Mouse (Mus musculus): ENCODE results near the gene Uck2. TPM values are rescaled to one million over a fixed set of nuclear protein-coding genes. Genes with fewer than 3 reads are reported as not detected.

Gene Uck2
- polyA plus RNA-seq, 1 experiment from 2014 or later, result 10.8 TPM

GRCm38 (mm10) chr1:167249252-167249651 lies 35.9 kb downstream of the Uck2 start:
- no peak overlapping the region for H3K4me3 ChIP-seq (ENCODE audit: low read depth, low read length)
- H3K27me3 ChIP-seq (replicated peaks; ENCODE audit: control insufficient read depth, insufficient read depth, low read length), result no peaks in the 10 kb centered on the region
- WGBS, result 78% methylated on average over 19 of the region's 19 CpGs
- H3K36me3 ChIP-seq (ENCODE audit: control insufficient read depth, insufficient read depth), result no peaks in the 10 kb centered on the region
- no peaks in the 10 kb centered on the region for H3K4me1 ChIP-seq (replicated peaks; ENCODE audit: control insufficient read depth, insufficient read depth, low read length)
- H3K9me3 ChIP-seq (ENCODE audit: control insufficient read depth), result no peaks in the 10 kb centered on the region
- ATAC-seq, result no peak
- no peak overlapping the region for H3K27ac ChIP-seq (ENCODE audit: low read depth, low read length)
- no peak for TF ChIP-seq CTCF (IDR thresholded peaks at IDR 0.05; ENCODE audit: low read depth)
- no peak overlapping the region for H3K9ac ChIP-seq (ENCODE audit: low read depth, low read length)
- H3K4me2 ChIP-seq (replicated peaks; ENCODE audit: low read depth), result 0 out of 2 replicates have a peak overlapping the region, but pooled peaks have one; percentile 13

- H3K36me3 ChIP-seq (ENCODE audit: control insufficient read depth, insufficient read depth), result no peaks in the 10 kb centered on the region
- no peak overlapping the region for H3K4me2 ChIP-seq (replicated peaks; ENCODE audit: low read depth)
- H3K27ac ChIP-seq (ENCODE audit: low read depth, low read length), result no peak overlapping the region
- no peaks in the 10 kb centered on the region for H3K4me1 ChIP-seq (replicated peaks; ENCODE audit: control insufficient read depth, insufficient read depth, low read length)
- H3K9me3 ChIP-seq (ENCODE audit: control insufficient read depth), result no peaks in the 10 kb centered on the region
- ATAC-seq, result no peak
- TF ChIP-seq CTCF (IDR thresholded peaks at IDR 0.05; ENCODE audit: low read depth), result no peak
- 83% methylated on average over 9 of the region's 9 CpGs for WGBS
- H3K9ac ChIP-seq (ENCODE audit: low read depth, low read length), result no peak overlapping the region
- no peaks in the 10 kb centered on the region for H3K27me3 ChIP-seq (replicated peaks; ENCODE audit: control insufficient read depth, insufficient read depth, low read length)
- no peak overlapping the region for H3K4me3 ChIP-seq (ENCODE audit: low read depth, low read length)
These were observed 37.2 kb downstream of the Uck2 start for GRCm38 (mm10) chr1:167247886-167248285.

- ATAC-seq, result peak; percentile 47; the same call in 1 of the 2 replicates
- 32% methylated on average over 8 of the region's 8 CpGs for WGBS
- Histone ChIP-seq H3K4me2 (replicated peaks; ENCODE audit: low read depth) (no peak overlapping the region), H3K4me3 (ENCODE audit: low read depth, low read length) (no peak overlapping the region), H3K4me1 (replicated peaks; ENCODE audit: control insufficient read depth, insufficient read depth, low read length) (no peaks in the 10 kb centered on the region), H3K9me3 (ENCODE audit: control insufficient read depth) (no peaks in the 10 kb centered on the region), H3K9ac (ENCODE audit: low read depth, low read length) (no peak overlapping the region), H3K27me3 (replicated peaks; ENCODE audit: control insufficient read depth, insufficient read depth, low read length) (no peaks in the 10 kb centered on the region), H3K36me3 (ENCODE audit: control insufficient read depth, insufficient read depth) (no peaks in the 10 kb centered on the region), H3K27ac (ENCODE audit: low read depth, low read length) (no peak overlapping the region)
- TF ChIP-seq CTCF (IDR thresholded peaks at IDR 0.05; ENCODE audit: low read depth), result no peak
These were observed 38.1 kb downstream of the Uck2 start for GRCm38 (mm10) chr1:167246976-167247375.

GRCm38 (mm10) chr1:167246275-167246674 lies 38.8 kb downstream of the Uck2 start:
- no peaks in the 10 kb centered on the region for H3K4me1 ChIP-seq (replicated peaks; ENCODE audit: control insufficient read depth, insufficient read depth, low read length)
- no peak for ATAC-seq
- WGBS, result 76% methylated on average over 9 of the region's 9 CpGs

GRCm38 (mm10) chr1:167245180-167245641 lies 39.9 kb downstream of the Uck2 start:
- 62% methylated on average over 9 of the region's 9 CpGs for WGBS
- no peaks in the 10 kb centered on the region for H3K36me3 ChIP-seq (ENCODE audit: control insufficient read depth, insufficient read depth)
- no peak overlapping the region for H3K9ac ChIP-seq (ENCODE audit: low read depth, low read length)
- no peak overlapping the region for H3K4me2 ChIP-seq (replicated peaks; ENCODE audit: low read depth)
- H3K4me3 ChIP-seq (ENCODE audit: low read depth, low read length), result no peak overlapping the region
- H3K27ac ChIP-seq (ENCODE audit: low read depth, low read length), result no peak overlapping the region
- TF ChIP-seq CTCF (IDR thresholded peaks at IDR 0.05; ENCODE audit: low read depth), result no peak
- H3K4me1 ChIP-seq (replicated peaks; ENCODE audit: control insufficient read depth, insufficient read depth, low read length), result no peaks in the 10 kb centered on the region
- no peaks in the 10 kb centered on the region for H3K9me3 ChIP-seq (ENCODE audit: control insufficient read depth)
- ATAC-seq, result no peak
- no peaks in the 10 kb centered on the region for H3K27me3 ChIP-seq (replicated peaks; ENCODE audit: control insufficient read depth, insufficient read depth, low read length)

More at GRCm38 (mm10) chr1:167246275-167246674, 38.8 kb downstream of the Uck2 start:
- no peaks in the 10 kb centered on the region for H3K9me3 ChIP-seq (ENCODE audit: control insufficient read depth)
- no peaks in the 10 kb centered on the region for H3K27me3 ChIP-seq (replicated peaks; ENCODE audit: control insufficient read depth, insufficient read depth, low read length)
- H3K4me3 ChIP-seq (ENCODE audit: low read depth, low read length), result no peak overlapping the region
- no peak overlapping the region for H3K9ac ChIP-seq (ENCODE audit: low read depth, low read length)
- no peak overlapping the region for H3K4me2 ChIP-seq (replicated peaks; ENCODE audit: low read depth)
- TF ChIP-seq CTCF (IDR thresholded peaks at IDR 0.05; ENCODE audit: low read depth), result no peak
- H3K36me3 ChIP-seq (ENCODE audit: control insufficient read depth, insufficient read depth), result no peaks in the 10 kb centered on the region
- H3K27ac ChIP-seq (ENCODE audit: low read depth, low read length), result no peak overlapping the region

GRCm38 (mm10) chr1:167242191-167242681 lies 42.9 kb downstream of the Uck2 start:
- WGBS, result 57% methylated on average over 7 of the region's 7 CpGs
- Histone ChIP-seq H3K36me3 (ENCODE audit: control insufficient read depth, insufficient read depth) (no peaks in the 10 kb centered on the region), H3K27me3 (replicated peaks; ENCODE audit: control insufficient read depth, insufficient read depth, low read length) (no peaks in the 10 kb centered on the region), H3K27ac (ENCODE audit: low read depth, low read length) (no peak overlapping the region), H3K4me3 (ENCODE audit: low read depth, low read length) (no peak overlapping the region), H3K9me3 (ENCODE audit: control insufficient read depth) (no peaks in the 10 kb centered on the region), H3K4me2 (replicated peaks; ENCODE audit: low read depth) (no peak overlapping the region), H3K9ac (ENCODE audit: low read depth, low read length) (no peak overlapping the region), H3K4me1 (replicated peaks; ENCODE audit: control insufficient read depth, insufficient read depth, low read length) (no peaks in the 10 kb centered on the region)
- TF ChIP-seq CTCF (IDR thresholded peaks at IDR 0.05; ENCODE audit: low read depth), result no peak
- ATAC-seq, result no peak

GRCm38 (mm10) chr1:167241487-167241886 lies 43.6 kb downstream of the Uck2 start:
- no peak for TF ChIP-seq CTCF (IDR thresholded peaks at IDR 0.05; ENCODE audit: low read depth)
- 89% methylated on average over 3 of the region's 3 CpGs for WGBS
- no peaks in the 10 kb centered on the region for H3K27me3 ChIP-seq (replicated peaks; ENCODE audit: control insufficient read depth, insufficient read depth, low read length)
- H3K27ac ChIP-seq (ENCODE audit: low read depth, low read length), result no peak overlapping the region
- H3K9ac ChIP-seq (ENCODE audit: low read depth, low read length), result no peak overlapping the region
- no peak for ATAC-seq
- H3K4me3 ChIP-seq (ENCODE audit: low read depth, low read length), result no peak overlapping the region
- no peaks in the 10 kb centered on the region for H3K9me3 ChIP-seq (ENCODE audit: control insufficient read depth)
- no peaks in the 10 kb centered on the region for H3K36me3 ChIP-seq (ENCODE audit: control insufficient read depth, insufficient read depth)
- H3K4me2 ChIP-seq (replicated peaks; ENCODE audit: low read depth), result no peak overlapping the region
- H3K4me1 ChIP-seq (replicated peaks; ENCODE audit: control insufficient read depth, insufficient read depth, low read length), result no peaks in the 10 kb centered on the region

Measured in intestine, postnatal 0 days (tissue).